9 mouse cellular contexts compared by ENCODE assay signal in genomic region chr10:128945675-128946074, GRCm38 (mm10). TPM values are rescaled to one million over a fixed set of nuclear protein-coding genes. Genes with fewer than 3 reads are reported as not detected.
DNase-seq lines count a peak whose midpoint lies in the region; ATAC-seq and TF ChIP-seq lines count a peak whose summit lies in the region.
"Had no signal": no experiment of that assay in that cellular context is flagged by ENCODE, and none has a peak within 500 bp of the region (broad histone marks: within the 10 kb centered on the region; RNA-seq: fewer than 3 reads in every experiment).

No protein-coding gene starts in this region.

- H3K36me3 ChIP-seq in heart, embryonic 12.5 days, result no peaks in the 10 kb centered on the region
- H3K36me3 ChIP-seq in megakaryocyte, embryonic 14.5 days (replicated peaks; ENCODE audit: low read length), result no peaks in the 10 kb centered on the region

- WGBS in heart, embryonic 12.5 days, result 31% methylated on average over 3 of the region's 3 CpGs

- ATAC-seq in heart, embryonic 12.5 days (ENCODE audit: insufficient number of reproducible peaks, low FRiP score), result no peak
- ATAC-seq in activated CD4-positive, CD25-positive, alpha-beta regulatory T cell, adult 4 months, result no peak

- DNase-seq in heart, adult 18-20 months, result peak; percentile 45 to 73
- peak; percentile 22 for DNase-seq in CD4-positive helper T cell, adult 2 months (ENCODE audit: low read depth, low spot score)
- DNase-seq in heart, postnatal 4 days, result peak; percentile 77
- DNase-seq in layer of hippocampus, adult 9-11 months, result no peak

- TF ChIP-seq POLR2A in bone marrow macrophage, adult 2 months (IDR thresholded peaks at IDR 0.05; ENCODE audit: borderline replicate concordance, low read depth, low read length), result no peak

- no peak overlapping the region for H3K4me2 ChIP-seq in heart, embryonic 12.5 days

- TF ChIP-seq CTCF in bone marrow macrophage, adult 2 months (IDR thresholded peaks at IDR 0.05; ENCODE audit: low read depth, low read length), result peak; percentile 67

- peaks cover 12% of the 10 kb centered on the region for H3K27me3 ChIP-seq in heart, embryonic 12.5 days (replicated peaks)
- H3K27me3 ChIP-seq in megakaryocyte, embryonic 14.5 days (replicated peaks), result peaks cover 64% of the 10 kb centered on the region

- no peaks in the 10 kb centered on the region; the same call in 1 of the 2 replicates for H3K4me1 ChIP-seq in heart, embryonic 12.5 days (replicated peaks)
- peaks cover 5% of the 10 kb centered on the region for H3K4me1 ChIP-seq in bone marrow macrophage, adult 2 months (ENCODE audit: control insufficient read depth, insufficient read depth, low read length)
- H3K4me1 ChIP-seq in megakaryocyte, embryonic 14.5 days, result peaks cover 30% of the 10 kb centered on the region

- H3K9me3 ChIP-seq in heart, embryonic 12.5 days (replicated peaks), result no peaks in the 10 kb centered on the region; the same call in 1 of the 2 replicates
- no peaks in the 10 kb centered on the region; the same call in 1 of the 2 replicates for H3K9me3 ChIP-seq in megakaryocyte, embryonic 14.5 days

- H3K9ac ChIP-seq in heart, embryonic 12.5 days, result no peak overlapping the region

- H3K27ac ChIP-seq in heart, embryonic 12.5 days (ENCODE audit: poor library complexity, severe bottlenecking), result no peak overlapping the region
- no peak overlapping the region for H3K27ac ChIP-seq in bone marrow macrophage, adult 2 months (ENCODE audit: insufficient read depth, low read depth, low read length)

- H3K4me3 ChIP-seq in heart, embryonic 12.5 days, result no peak overlapping the region
- no peak overlapping the region for H3K4me3 ChIP-seq in bone marrow macrophage, adult 2 months (ENCODE audit: insufficient read depth, low read length)
- peak overlapping the region; percentile 23 for H3K4me3 ChIP-seq in megakaryocyte, embryonic 14.5 days (replicated peaks)

RNA-seq across cellular contexts. Expression of gene Itga7, which starts 12.1 kb away (rescaled TPM):
- 100 to 1,000 TPM; 144 to 148 TPM for total RNA-seq in heart, adult 18-20 months (2021)
- 1.4 and 1.5 TPM in 2 replicates for polyA plus RNA-seq in heart, embryonic 12.5 days (2016; fragmentation: Nextera tagmentation; extraction: Ambion mirVana)
- 0.17 TPM in 1 of 2 replicates, not detected in the other for polyA plus RNA-seq in bone marrow macrophage, adult 2 months (2012; ENCODE audit: insufficient read depth, insufficient read length, missing spikeins)
- total RNA-seq in heart, postnatal 4 days (2021), result 10 to 100 TPM; 69.6 to 78.5 TPM
- 1.1 and 1.9 TPM in 2 replicates for polyA plus RNA-seq in megakaryocyte, embryonic 14.5 days (2012; ENCODE audit: insufficient read depth, low replicate concordance)
- 1 to 10 TPM; 2.9 to 6.1 TPM for polyA plus RNA-seq in activated CD4-positive, CD25-positive, alpha-beta regulatory T cell, adult 4 months (2017; shearing (Covaris generic))

RNA-seq across cellular contexts. Expression of gene Mettl7b, which starts 15.1 kb away (rescaled TPM):
- not detected for total RNA-seq in heart, adult 18-20 months (2021)
- polyA plus RNA-seq in heart, embryonic 12.5 days (2016; fragmentation: Nextera tagmentation; extraction: Ambion mirVana), result 0.15 TPM in 1 of 2 replicates, not detected in the other
- polyA plus RNA-seq in bone marrow macrophage, adult 2 months (2012; ENCODE audit: insufficient read depth, insufficient read length, missing spikeins), result not detected in 2 replicates
- under 1 TPM in 1 of 2 experiments, not detected in 1; 0.21 TPM for total RNA-seq in heart, postnatal 4 days (2021)
- polyA plus RNA-seq in megakaryocyte, embryonic 14.5 days (2012; ENCODE audit: insufficient read depth, low replicate concordance), result not detected in 2 replicates
- not detected for polyA plus RNA-seq in activated CD4-positive, CD25-positive, alpha-beta regulatory T cell, adult 4 months (2017; shearing (Covaris generic))
- polyA plus RNA-seq: limb, embryonic 11.5 days had no signal

RNA-seq across cellular contexts. Expression of gene Bloc1s1, which starts 21.8 kb away (rescaled TPM):
- 100 to 1,000 TPM; 194 to 199 TPM for total RNA-seq in heart, adult 18-20 months (2021)
- 161 and 165 TPM in 2 replicates for polyA plus RNA-seq in heart, embryonic 12.5 days (2016; fragmentation: Nextera tagmentation; extraction: Ambion mirVana)
- 125 TPM in 2 replicates for polyA plus RNA-seq in bone marrow macrophage, adult 2 months (2012; ENCODE audit: insufficient read depth, insufficient read length, missing spikeins)
- total RNA-seq in heart, postnatal 4 days (2021), result 100 to 1,000 TPM; 152 to 180 TPM
- 56.5 and 587 TPM in 2 replicates for polyA plus RNA-seq in megakaryocyte, embryonic 14.5 days (2012; ENCODE audit: insufficient read depth, low replicate concordance)
- polyA plus RNA-seq in activated CD4-positive, CD25-positive, alpha-beta regulatory T cell, adult 4 months (2017; shearing (Covaris generic)), result 100 to 1,000 TPM; 218 to 252 TPM

RNA-seq across cellular contexts. Expression of gene Rdh5, which starts 23.0 kb away (rescaled TPM):
- total RNA-seq in heart, adult 18-20 months (2021), result 1 to 10 TPM; 4.3 to 4.7 TPM
- polyA plus RNA-seq in heart, embryonic 12.5 days (2016; fragmentation: Nextera tagmentation; extraction: Ambion mirVana), result 6.0 and 6.3 TPM in 2 replicates
- polyA plus RNA-seq in bone marrow macrophage, adult 2 months (2012; ENCODE audit: insufficient read depth, insufficient read length, missing spikeins), result 4.6 and 7.5 TPM in 2 replicates
- 1 to 10 TPM; 5.3 to 5.6 TPM for total RNA-seq in heart, postnatal 4 days (2021)
- 15.8 and 37.7 TPM in 2 replicates for polyA plus RNA-seq in megakaryocyte, embryonic 14.5 days (2012; ENCODE audit: insufficient read depth, low replicate concordance)
- polyA plus RNA-seq in activated CD4-positive, CD25-positive, alpha-beta regulatory T cell, adult 4 months (2017; shearing (Covaris generic)), result 1 to 10 TPM; 5.7 to 8.9 TPM

RNA-seq across cellular contexts. Expression of gene Olfr9, which starts 43.6 kb away (rescaled TPM):
- not detected for total RNA-seq in heart, adult 18-20 months (2021)
- not detected in 2 replicates for polyA plus RNA-seq in heart, embryonic 12.5 days (2016; fragmentation: Nextera tagmentation; extraction: Ambion mirVana)
- not detected in 2 replicates for polyA plus RNA-seq in bone marrow macrophage, adult 2 months (2012; ENCODE audit: insufficient read depth, insufficient read length, missing spikeins)
- not detected for total RNA-seq in heart, postnatal 4 days (2021)
- polyA plus RNA-seq in megakaryocyte, embryonic 14.5 days (2012; ENCODE audit: insufficient read depth, low replicate concordance), result not detected in 2 replicates
- not detected for polyA plus RNA-seq in activated CD4-positive, CD25-positive, alpha-beta regulatory T cell, adult 4 months (2017; shearing (Covaris generic))
- polyA plus RNA-seq: limb, embryonic 11.5 days had no signal
